Mouse (Mus musculus): ENCODE data around the gene Mcf2l.

- TF ChIP-seq CTCF (IDR thresholded peaks at IDR 0.05) (peak; percentile 34; the same call in 1 of the 2 replicates), EP300 (IDR thresholded peaks at IDR 0.05) (no peak)
These were observed 110.3 kb downstream of the Mcf2l start for GRCm38 (mm10) chr8:12983681-12984467.

All from lung, postnatal 0 days (tissue).